Mouse (Mus musculus) liver, adult (tissue): Measurements from ENCODE around the gene Ssbp2.

Source experiments
- GATA4 ChIP-seq: IDR thresholded peaks from 2 replicates; pipeline ENCODE4 v1.6.1; 2014; ENCODE audit warnings: mild to moderate bottlenecking, low read length; ENCODE audit not compliant: insufficient replicate concordance

The Ssbp2 gene

DNA sequence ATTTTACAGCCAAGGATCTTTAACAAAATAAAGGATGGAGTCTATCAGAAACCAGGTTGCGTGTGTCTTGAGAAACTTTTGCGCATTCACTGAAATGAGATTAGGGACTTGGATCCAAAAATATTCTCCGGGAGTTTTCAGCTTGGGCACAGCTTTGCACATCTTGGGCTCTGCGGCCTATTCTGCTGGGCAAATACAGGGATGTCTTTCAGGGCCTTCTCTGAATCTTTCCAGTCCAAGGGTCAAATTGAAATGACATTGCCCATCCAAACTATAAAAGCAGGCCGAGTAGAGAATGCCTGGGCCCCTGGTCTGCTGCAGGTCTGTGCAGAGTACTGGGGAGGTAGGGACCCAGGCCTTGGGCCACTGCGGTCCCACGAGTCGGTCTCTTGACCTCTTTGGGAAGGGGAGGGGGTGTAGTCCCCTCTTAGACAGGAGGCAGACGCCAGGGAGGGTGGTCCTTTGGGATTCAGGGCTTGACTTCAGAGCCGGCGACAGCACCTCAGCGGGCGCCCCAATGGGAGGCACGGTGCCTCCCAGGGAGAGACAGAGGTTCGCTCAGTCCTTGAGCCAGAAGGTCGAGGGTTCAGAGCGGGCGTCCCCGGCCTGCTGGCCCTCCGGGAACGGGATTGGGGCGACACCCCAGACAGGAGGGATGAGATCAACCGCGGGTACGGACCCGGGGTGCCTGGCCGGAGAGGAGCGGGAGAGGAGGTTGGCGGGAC is at the start of gene Ssbp2:
Gene Ssbp2 (plus strand): TSS at position 388 of the 725 bp plus-strand sequence.
- no peak; the same call in 1 of the 2 replicates for TF ChIP-seq GATA4

DNA sequence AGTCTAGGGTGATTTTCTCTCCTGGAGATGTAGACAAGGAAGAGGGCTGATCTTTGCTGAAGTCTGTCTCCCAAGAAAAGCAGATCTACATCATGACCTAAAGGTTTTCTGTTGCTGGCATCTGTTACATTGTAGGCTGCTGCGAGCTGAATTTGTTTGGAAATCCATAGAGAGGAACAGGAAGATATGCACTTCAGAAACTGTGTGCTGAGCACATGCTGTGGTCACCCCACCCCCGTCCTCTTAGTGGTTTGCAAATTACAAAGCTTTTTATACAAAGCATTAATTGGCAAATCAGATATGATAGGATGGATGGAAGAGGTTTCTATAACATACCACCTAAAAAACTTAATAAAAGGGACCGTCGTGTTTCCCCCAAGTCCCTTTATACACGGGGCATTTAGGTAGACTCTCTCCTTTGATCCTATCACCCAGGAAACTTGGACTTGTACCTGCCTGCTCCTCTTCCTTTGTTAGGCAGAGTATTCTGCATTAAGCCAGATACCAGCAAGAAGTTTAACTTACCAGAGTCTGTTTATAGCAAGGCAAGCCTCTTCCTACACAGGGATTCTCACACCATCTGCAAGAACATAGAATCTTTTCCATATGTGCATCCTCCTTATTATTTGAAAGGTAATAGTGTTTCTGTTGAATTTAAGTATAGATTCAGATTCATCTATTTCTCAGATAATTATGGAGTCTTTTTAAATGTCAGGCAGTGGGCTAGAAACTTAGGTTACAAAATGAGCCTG is 46.2 kb upstream of the Ssbp2 start:
- no peak for TF ChIP-seq GATA4

GRCm38 (mm10) chr13:91415896-91416295 is 44.2 kb upstream of the Ssbp2 start:
- TF ChIP-seq GATA4, result no peak

- TF ChIP-seq GATA4, result no peak
Measured at GRCm38 (mm10) chr13:91416698-91417097, 43.4 kb upstream of the Ssbp2 start.

GRCm38 (mm10) chr13:91421387-91421949 is 38.6 kb upstream of the Ssbp2 start:
- no peak for TF ChIP-seq GATA4

DNA sequence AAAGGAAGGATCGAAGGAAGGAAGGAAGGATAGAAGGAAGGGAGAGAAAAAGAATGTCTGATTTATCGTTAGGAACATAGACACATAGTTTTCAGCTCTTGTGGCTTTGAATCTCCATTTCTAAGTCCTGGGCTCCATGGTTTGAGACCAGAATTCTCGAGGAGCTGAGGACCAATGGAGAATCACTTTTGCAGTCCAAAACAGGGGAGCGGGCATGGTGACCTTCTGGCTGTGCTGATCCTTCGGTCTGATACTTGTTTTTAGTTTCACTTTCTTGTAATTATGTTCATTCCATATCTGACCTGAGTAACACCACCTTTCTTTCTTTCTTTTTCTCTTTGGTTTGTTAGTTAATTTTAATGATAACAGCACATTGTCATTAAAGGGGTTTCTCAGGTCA is 29.2 kb upstream of the Ssbp2 start:
- TF ChIP-seq GATA4, result no peak

DNA sequence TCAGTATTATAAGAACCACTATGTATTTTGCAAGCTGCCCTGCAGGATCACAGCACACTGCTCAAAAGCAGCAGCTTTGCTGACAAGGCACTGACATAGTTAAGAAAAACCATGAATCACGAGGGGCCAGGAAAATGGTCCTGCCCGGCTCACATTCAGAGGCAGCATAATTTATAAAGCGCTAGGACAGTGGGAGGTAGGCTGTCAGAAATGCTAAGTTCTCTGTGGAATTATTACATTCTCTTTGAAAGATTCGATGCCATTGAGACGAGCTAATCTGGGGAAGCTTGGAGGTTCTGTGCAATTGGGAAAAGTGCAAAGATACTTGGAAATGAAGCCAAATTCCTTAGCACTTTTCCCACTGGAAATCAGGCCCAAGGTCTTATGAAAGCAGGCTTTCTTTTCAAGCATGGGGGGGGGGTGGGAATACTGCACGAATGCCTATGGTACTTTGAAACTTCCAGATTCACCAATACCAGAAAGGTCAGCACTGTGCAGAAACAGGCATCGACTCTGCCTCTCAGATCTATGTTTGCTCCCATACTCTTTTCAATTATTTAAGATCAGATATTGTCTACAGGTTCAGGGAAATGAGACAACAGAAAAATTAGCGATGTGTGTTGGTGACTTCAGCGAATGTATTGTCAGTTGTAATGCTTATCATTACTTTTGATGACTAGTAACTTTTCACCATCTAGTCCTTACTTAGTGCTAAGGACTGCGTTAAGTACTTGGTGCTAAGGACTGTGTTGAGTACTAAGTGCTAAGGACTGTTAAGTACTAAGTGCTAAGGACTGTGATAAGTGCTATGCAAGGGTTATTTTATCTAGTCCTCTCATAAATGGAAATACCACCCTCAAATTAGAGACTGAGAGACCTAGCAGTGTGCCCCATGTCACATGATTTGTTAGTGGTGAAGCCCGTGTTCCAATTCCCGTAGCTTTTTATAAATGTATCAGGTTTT is 28.4 kb upstream of the Ssbp2 start:
- TF ChIP-seq GATA4, result no peak

DNA sequence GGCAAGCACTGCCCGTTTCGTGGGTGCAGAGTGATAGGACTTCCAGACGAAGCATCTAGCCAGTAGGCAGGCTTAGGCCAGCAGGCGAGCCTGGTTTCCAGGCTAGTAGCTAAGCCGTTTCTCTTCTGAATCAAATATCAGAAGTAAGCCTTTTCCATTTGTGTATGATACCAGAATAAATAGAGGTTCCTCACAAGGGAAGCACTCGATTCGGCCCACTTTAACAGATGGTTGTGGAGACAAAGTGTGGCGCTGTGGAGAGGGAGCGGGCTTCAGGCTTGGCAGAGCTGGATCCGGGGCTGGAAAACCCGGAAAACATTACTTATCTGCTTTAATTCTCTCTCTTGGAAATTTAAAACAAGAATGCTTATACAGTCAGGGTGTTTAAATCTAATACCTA is 27.1 kb upstream of the Ssbp2 start:
- no peak for TF ChIP-seq GATA4

DNA sequence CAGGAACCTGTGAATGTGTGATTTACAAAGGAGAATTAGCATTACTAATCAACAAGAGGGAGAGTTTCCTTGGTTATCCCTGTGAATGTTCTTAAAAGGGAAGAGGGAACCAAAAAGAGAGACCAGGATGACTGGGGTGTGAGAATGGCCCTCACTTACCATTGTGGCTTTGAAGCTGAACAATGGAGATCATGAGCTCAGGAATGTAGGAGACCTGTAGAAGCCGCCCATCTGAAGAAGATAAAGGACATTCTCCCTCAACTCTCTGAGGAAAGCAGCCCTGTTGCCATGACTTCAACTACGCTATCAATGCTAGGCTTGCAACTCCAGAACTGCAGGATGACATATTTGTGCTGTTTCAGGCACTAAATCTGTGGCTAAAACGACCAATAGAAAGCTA is 22.2 kb upstream of the Ssbp2 start:
- TF ChIP-seq GATA4, result no peak

DNA sequence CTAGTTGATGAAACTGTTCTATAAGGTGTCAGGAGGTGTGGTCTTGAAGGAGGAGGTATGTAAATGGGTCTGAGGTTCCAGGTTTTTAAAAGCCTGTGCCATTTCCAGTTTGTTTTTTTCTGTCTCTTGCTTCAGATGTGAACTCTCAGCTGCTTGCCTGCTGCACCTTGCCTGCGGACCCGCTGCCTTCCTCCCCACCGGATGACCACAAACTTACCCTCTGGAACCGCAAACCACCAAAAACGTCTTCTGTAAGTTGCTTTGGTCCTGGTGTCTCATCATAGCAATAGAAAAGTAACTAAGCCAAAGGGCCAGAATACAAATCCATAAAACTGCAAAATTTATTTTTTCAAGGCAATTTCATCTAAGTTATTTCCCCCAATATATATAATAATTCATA is 18.6 kb upstream of the Ssbp2 start:
- TF ChIP-seq GATA4, result no peak

DNA sequence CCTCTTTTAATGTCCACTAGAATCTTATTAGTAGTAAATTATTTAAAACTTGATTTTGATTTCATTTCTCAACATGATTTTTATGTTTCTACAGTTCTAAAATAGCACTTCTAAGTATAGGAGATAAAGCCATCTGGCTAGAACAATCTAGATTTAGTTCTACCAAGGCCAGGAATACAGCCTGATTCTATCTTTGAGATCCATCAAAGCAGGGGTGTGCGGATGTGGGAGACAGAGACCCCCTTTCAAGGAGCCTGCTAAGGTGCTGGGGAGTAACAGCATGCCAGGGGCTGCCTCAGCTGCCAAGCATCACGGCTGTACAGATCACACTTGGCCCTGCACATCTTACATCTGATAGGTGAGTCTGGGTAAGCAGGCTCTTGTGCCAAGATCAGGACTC is 13.4 kb upstream of the Ssbp2 start:
- TF ChIP-seq GATA4, result no peak

- no peak for TF ChIP-seq GATA4
Measured at GRCm38 (mm10) chr13:91448936-91449335, 11.1 kb upstream of the Ssbp2 start.

DNA sequence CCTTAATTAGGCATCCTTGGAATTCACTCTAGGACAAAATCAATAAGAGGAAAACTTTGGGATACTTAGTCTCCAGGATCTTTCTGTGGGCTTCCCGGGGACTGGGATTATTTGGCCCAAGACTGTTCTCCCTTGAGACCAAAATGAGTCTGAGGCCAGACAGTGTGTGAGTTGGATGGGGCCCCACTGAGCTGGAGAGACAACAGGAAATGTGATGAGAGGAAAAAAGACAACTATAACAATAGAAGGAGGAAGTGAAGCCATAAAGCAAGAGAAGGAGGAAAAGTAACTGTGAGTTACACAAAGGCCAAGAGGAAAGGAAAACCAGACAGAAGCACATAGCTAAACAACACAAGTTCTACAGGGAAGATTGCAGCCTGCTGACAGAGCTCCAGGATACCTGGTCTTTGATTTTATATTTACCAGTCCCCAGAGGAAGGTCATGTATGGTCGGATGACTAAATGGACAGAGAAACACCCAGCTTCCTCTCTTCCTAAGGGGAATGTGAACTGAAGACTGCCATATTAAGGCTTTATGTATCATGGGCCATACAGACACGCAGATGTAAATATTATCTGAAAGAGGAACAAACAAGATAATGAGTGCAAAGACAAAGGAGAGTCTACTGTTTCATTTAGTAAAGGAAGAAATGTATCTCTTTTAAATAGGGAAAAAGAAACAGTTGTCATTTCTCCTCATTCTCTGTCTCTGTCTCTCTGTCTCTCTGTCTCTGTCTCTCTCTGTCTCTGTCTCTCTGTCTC is 8.5 kb upstream of the Ssbp2 start:
- no peak for TF ChIP-seq GATA4

GRCm38 (mm10) chr13:91452269-91452668 is 7.8 kb upstream of the Ssbp2 start:
- TF ChIP-seq GATA4, result no peak
